Mouse (Mus musculus): ENCODE measurements around the gene Stra8. TPM values are rescaled to one million over a fixed set of nuclear protein-coding genes. Genes with fewer than 3 reads are reported as not detected.

Stra8 gene
- total RNA-seq, 1 experiment from 2014 or later: not detected

DNA sequence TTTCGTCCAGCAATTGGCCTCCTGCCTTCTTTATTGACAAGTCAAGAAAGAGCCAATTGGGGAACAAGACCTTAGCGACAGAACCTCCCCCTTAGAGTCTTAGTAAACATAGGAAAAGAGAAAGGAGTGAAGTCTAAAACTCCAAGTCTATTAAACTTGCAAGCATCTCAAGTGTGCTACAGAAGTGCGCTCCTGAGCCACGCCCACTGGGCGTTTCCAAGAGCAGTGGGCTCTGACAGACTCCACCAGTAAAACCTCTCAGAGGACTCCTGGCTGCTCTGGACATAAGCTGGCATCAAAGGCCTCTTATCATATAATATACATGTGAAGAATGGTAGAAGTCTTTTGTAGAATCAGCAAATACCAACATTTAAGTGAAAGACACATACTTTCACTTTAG is 16.5 kb upstream of the Stra8 start:
- no peak for DNase-seq

- DNase-seq: no peak
These were observed 16.1 kb upstream of the Stra8 start for GRCm38 (mm10) chr6:34903851-34904250.

DNA sequence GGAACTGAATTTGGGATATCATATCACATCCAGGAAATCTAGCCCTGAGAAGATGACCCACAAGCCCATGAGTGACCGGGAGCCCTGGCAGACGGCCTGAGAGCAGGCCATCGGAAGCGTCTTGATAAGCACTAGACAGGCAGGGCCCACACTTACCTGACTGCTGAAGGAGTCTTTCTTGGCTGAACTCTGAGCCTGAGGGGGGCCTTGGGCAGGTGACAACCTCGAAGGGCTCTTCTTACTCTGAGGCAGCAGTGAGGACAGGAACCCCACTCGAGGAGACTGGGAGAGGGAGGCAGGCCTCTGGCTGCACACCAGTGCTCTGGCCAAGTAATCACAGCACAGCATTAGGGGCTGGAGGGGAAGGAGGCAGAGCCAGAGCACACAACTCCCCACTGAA is 15.6 kb upstream of the Stra8 start:
- no peak for DNase-seq

GRCm38 (mm10) chr6:34906125-34906524 is 13.8 kb upstream of the Stra8 start:
- no peak for DNase-seq

GRCm38 (mm10) chr6:34906661-34907060 is 13.3 kb upstream of the Stra8 start:
- DNase-seq: no peak

- no peak for DNase-seq
These were observed 12.8 kb upstream of the Stra8 start for GRCm38 (mm10) chr6:34907121-34907614.

DNA sequence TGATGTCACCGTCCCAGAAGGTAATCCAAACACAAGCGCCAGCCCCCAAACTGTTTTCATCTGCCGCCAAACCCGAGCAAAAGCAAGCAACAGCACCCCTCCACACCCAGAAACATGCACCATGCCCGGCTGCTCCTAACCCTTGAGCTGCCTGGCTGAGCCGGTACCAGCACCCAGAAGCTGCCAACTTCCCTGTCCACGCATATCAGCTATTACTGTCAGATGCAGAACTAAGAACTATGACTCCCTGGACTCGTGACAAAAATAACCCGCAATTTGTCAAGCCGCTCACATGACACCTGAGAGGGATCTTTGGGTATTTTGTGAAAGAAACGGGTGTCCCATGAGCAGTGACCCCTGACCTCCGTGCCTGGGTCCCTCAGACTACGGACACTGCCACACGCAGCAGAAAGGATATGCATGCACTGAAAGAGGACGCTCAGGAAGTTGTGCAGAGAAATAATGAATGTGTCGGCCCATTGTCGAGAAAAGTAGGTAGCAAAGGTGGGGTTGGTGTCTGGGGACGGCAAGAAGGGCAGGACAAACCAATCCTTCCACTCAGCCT is 12.2 kb upstream of the Stra8 start:
- DNase-seq: no peak

- no peak for DNase-seq
These were observed 10.2 kb upstream of the Stra8 start for GRCm38 (mm10) chr6:34909631-34910345.

DNA sequence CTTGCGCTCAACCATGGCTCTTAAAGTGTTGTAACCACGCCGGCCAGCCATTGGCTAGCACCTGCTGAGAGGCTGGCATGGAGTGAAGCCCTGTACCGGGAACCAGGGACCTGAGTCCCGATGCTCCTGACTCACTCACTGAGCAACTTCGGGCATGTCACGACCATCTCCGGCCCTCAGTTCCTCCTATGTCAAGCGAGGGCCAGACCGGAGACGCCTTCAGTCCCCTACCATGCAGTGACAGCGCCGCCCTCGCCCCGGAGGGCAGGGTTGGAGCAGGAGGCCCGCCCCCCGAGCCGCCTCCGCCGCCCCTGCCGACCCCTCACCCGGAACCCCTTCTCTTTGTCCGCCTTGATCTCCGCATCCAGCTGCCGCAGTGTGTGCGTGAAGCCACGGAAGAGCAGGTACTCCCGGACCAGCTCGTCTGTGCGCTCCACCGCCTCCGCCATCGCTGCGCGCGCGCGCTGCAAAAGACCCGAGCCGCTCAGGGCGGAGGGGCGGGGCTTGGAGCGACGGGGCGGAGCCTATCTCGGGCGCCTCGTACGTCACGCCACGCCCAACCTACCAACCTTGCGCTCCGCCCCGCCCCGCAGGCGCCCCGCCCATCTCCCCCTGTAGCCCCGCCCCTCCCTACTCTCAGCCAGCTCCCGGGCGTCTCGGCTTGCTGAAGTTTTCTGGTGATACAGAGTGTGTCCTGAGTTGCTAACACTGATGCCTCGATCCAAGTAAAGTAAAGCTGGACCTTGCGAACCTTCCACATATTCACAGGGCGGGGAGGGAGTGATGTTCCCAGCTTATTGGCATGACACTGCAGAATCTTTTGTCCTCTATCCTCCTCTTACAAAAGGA is 9.4 kb upstream of the Stra8 start, which contains the start of gene Wdr91:
Wdr91 (minus strand) TSS at position 506 of the 849 bp plus-strand sequence.
- DNase-seq: peak; percentile 97

DNA sequence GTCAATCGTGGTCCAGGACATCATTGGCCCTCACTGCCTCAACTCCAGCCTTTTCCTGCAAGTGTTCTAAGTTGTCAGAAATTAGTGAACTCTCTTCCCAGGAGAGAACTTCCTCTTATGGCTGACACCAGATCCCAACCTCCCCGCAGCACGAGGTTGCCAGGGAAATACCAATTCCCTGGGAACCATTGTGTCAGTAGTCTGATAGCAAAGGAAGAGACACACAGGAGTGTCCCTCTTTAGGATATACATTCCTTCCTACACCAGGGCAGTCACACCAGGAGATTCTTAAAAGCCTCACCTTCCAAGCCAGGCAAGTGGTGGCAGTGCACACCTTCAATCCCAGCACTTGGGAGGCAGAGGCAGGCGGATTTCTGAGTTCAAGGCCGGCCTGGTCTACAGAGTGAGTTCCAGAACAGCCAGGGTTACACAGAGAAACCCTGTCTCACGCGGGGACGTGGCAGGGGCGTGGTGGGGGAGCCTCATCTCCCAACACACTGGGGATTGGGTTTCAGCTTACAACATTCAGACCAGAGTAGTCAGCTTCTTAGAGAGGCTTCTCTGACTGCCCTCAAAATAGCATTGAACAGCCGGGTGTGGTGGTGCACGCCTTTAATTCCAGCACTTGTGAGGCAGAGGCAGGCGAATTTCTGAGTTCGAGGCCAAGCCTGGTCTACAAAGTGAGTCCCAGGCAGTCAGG is 6.5 kb upstream of the Stra8 start:
- DNase-seq: no peak

DNA sequence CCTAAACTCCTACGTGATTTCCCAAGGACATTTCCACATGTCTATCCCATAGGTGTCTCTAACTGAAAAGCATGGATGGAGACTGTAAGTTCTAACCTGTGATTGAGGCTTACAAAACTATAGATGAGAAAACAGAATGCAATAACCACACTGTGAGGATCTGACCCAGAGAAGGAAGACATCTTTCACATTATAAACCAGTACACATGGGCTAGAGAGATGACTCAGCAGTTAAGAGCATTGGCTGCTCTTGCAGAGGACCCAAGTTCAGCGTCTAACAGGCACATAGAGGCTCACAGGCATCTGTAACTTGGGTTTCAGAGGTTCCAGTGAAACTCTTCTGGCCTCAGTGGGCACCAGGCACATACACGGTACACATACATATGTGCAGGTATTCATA is 5.5 kb upstream of the Stra8 start:
- no peak for DNase-seq

DNA sequence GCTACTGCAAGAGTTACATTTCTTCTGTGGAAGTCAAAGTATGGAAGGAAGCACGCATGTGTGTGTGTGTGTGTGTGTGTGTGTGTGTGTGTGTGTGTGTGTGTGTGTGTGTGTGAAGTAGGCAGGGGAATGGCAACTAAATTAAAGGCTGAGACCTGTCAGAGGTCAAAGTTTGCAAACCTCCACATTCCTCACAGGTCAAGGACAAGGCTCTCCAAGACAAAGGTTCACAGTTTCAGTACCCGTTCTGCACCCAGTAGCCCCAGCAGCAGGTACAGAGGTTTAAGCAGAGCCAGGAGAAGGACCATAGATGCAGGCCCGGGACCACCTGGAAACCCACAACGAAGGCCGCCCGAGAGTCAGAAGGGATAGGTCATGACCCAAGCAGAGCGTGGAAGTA is 817 bp upstream of the Stra8 start:
- no peak for DNase-seq

DNA sequence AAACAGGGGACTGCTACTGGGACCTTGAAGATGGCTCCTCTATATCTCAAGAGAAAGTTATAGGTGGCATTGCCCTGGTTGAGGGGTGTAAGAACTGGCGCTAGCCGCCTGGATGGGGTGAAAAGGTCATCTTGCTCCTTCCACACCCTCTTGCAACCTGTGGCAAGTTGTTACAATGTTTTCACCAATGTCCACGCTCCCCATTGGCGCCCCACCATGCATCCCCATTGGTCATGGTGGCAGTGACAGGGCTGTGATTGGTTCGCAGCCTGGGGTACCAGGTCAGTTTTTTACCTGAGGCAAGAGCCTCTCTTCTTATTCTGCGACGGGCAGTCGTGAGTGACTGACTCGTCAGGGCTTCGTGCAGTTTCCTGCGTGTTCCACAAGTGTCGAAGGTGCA is 668 bp downstream of the Stra8 start:
- no peak for DNase-seq

DNA sequence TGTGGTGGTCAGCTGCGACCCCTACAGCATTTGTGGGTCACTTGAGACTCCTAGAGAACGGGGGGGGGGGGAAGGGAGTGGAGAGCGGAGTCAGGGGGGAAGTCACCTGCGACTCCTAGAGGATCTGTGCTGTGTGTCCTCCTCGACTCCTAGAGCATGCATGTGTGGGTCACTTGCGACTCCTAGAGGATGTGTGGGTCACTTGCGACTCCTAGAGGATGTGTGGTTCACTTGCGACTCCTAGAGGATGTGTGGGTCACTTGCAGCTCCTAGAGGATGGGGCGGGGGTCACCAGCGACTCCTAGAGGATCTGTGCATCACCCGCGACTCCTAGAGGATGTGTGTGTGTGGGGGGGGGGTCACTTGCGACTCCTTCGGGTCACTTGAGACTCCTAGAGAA is 2.0 kb downstream of the Stra8 start:
- no peak for DNase-seq

DNA sequence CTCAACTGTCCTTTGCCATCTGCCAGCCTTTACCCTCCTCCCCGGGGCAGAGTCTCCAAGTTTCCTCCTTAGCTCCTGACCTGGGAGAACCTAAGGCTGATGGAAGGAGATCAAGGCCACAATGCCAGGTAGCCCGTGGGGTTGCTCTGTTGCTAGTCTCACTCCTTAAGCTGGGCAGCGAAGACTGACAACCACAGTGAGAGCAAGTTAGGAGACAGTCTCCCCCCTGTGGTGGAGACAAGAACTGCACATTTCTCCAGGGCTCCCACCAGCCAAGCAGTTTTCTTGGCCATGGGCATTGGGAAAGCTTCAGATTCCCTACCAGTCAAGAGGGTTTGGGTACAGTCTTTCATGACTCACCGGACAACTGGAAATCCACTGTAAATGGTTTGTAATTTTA is 7.2 kb downstream of the Stra8 start:
- peak; percentile 62 for DNase-seq

GRCm38 (mm10) chr6:34927594-34927993 is 7.6 kb downstream of the Stra8 start:
- DNase-seq: no peak

GRCm38 (mm10) chr6:34932633-34933032 is 12.7 kb downstream of the Stra8 start:
- no peak for DNase-seq

DNA sequence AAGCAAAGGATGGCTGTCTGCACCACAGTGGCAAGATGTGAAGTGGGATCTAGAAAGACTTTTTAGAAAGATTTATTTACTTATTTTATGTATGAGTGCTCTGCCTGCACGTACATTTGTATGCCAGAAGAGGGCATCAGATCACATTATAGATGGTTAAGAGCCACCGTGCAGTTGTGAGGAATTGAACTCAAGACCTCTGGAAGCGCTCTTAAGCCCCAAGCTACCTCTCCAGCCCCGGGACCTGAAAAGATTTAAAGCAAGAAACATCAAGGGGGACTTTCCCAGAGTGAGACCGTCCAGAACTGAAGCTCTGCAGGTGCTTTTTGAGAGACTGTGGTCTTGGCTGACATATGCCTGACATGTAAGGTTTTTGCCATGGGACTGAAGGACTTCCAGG is 16.8 kb downstream of the Stra8 start:
- DNase-seq: no peak

DNA sequence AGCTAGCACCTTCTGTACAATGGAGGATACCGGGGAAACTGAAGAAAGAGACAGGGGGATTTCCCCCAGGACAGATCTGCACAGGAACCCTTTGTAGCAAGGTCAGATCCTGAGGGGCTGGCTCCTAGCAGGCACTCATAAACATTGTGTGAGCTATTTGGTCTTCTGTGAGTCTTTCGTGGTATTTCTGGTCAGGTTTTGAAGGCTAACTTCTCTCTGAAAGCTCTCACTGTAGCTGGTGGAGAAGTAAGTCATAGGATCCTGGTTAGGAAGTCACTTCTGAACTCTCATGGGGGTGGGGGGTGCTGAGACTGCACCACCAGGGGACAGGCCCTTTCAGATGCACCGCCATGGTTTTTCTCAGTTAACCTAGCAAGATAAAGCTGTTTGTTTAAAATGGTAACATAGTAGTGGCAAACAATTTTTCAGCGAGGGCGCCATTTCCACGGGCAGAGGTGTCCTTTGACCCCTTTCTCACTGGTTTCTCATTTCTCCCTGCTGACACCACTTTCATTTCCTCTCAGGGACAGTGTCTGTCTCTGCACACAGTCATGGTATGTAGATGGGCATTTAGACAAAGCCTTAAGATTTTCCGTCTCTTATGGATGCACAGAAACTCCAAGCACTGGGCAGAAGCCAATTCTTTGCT is 18.4 kb downstream of the Stra8 start:
- no peak for DNase-seq

GRCm38 (mm10) chr6:34938929-34939325 is 19.0 kb downstream of the Stra8 start:
- DNase-seq: no peak

GRCm38 (mm10) chr6:34939451-34939850 is 19.5 kb downstream of the Stra8 start:
- DNase-seq: no peak

DNA sequence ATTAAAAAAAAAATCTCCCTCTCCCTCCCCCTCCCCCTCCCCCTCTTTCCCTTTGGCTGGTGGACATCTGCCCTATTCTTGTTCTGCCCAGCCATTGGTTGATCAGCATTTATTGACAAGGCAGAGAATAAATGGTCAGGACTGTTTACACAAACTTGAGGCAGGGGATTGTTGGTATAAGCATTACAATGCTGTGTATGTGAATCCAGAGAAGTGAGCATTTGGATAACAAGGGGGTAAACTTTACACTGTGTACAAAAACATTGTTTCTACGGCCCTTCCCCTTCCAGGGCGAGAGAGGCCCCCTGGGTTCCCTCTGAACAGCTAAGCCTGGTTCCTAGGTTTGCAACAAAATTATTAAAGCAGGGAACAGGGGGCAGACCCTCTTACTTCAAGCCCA is 21.5 kb downstream of the Stra8 start:
- no peak for DNase-seq
